Mouse (Mus musculus): ENCODE results near the gene Ppox.

Gene Ppox

GRCm38 (mm10) chr1:171265971-171266744, 14.8 kb downstream of the Ppox start:
- DNase-seq = no peak

- DNase-seq = no peak
These were observed 17.1 kb downstream of the Ppox start for GRCm38 (mm10) chr1:171263666-171264461.

GRCm38 (mm10) chr1:171263185-171263611, 17.8 kb downstream of the Ppox start:
- no peak for DNase-seq

GRCm38 (mm10) chr1:171262594-171263130, 18.3 kb downstream of the Ppox start:
- DNase-seq = peak; percentile 79

- DNase-seq = no peak
These were observed 20.7 kb downstream of the Ppox start for GRCm38 (mm10) chr1:171260316-171260715.

GRCm38 (mm10) chr1:171258921-171259320, 22.1 kb downstream of the Ppox start:
- no peak for DNase-seq

GRCm38 (mm10) chr1:171257781-171258180, 23.2 kb downstream of the Ppox start:
- DNase-seq = no peak

GRCm38 (mm10) chr1:171256937-171257548, 23.9 kb downstream of the Ppox start:
- DNase-seq = no peak

- no peak for DNase-seq
These were observed 24.7 kb downstream of the Ppox start for GRCm38 (mm10) chr1:171256095-171256818.

- DNase-seq = no peak
These were observed 28.6 kb downstream of the Ppox start for GRCm38 (mm10) chr1:171252415-171252814.

- DNase-seq = no peak
These were observed 29.2 kb downstream of the Ppox start for GRCm38 (mm10) chr1:171251594-171252324.

GRCm38 (mm10) chr1:171250680-171251593, 30.0 kb downstream of the Ppox start, which contains the start of gene Ndufs2:
Ndufs2 (minus strand) TSS chr1:171251388.
- DNase-seq = no peak

- DNase-seq = no peak
These were observed 30.9 kb downstream of the Ppox start, which contains the start of gene Adamts4 for GRCm38 (mm10) chr1:171249913-171250600. Adamts4 (plus strand) TSS chr1:171250421.

- DNase-seq = no peak
These were observed 32.4 kb downstream of the Ppox start for GRCm38 (mm10) chr1:171248386-171249226.

- no peak for DNase-seq
These were observed 33.1 kb downstream of the Ppox start for GRCm38 (mm10) chr1:171247916-171248315.

- no peak for DNase-seq
These were observed 33.5 kb downstream of the Ppox start for GRCm38 (mm10) chr1:171247453-171247841.

GRCm38 (mm10) chr1:171246709-171247452, 34.1 kb downstream of the Ppox start:
- peak; percentile 98 for DNase-seq

- DNase-seq = no peak
These were observed 35.6 kb downstream of the Ppox start for GRCm38 (mm10) chr1:171245353-171245752.

All from right cerebral cortex, postnatal 25 days (tissue).